8 mouse cellular contexts compared by ENCODE assay signal in genomic region chr6:138141111-138141592, GRCm38 (mm10). TPM values are rescaled to one million over a fixed set of nuclear protein-coding genes. Genes with fewer than 3 reads are reported as not detected.
DNase-seq lines count a peak whose midpoint lies in the region; ATAC-seq lines count a peak whose summit lies in the region.

No protein-coding gene starts in this region.

- no peaks in the 10 kb centered on the region for H3K9me3 ChIP-seq in forebrain, embryonic 15.5 days
- H3K9me3 ChIP-seq in limb, embryonic 11.5 days (ENCODE audit: control insufficient read depth, low read length) = no peaks in the 10 kb centered on the region

- H3K27me3 ChIP-seq in forebrain, embryonic 15.5 days = no peaks in the 10 kb centered on the region
- no peaks in the 10 kb centered on the region for H3K27me3 ChIP-seq in limb, embryonic 11.5 days (ENCODE audit: control insufficient read depth, insufficient read depth, low read length)

- ATAC-seq in forebrain, embryonic 15.5 days (replicated peaks) = no peak
- ATAC-seq in limb, embryonic 11.5 days (ENCODE audit: insufficient number of reproducible peaks, low FRiP score, low TSS enrichment, low read depth) = no peak
- 0 out of 2 replicates have a peak, but pooled peaks have one; percentile 42 for ATAC-seq in megakaryocyte-erythroid progenitor cell, adult 5-6 weeks (replicated peaks; ENCODE audit: low FRiP score, low TSS enrichment, poor library complexity, severe bottlenecking)
- no peak for ATAC-seq in activated CD4-positive, CD25-positive, alpha-beta regulatory T cell, adult 4 months

- peak overlapping the region; percentile 36; the same call in 1 of the 2 replicates for H3K4me3 ChIP-seq in forebrain, embryonic 15.5 days
- H3K4me3 ChIP-seq in limb, embryonic 11.5 days (ENCODE audit: low read depth, low read length) = peak overlapping the region; percentile 45

- H3K36me3 ChIP-seq in forebrain, embryonic 15.5 days = no peaks in the 10 kb centered on the region
- H3K36me3 ChIP-seq in limb, embryonic 11.5 days (ENCODE audit: control insufficient read depth, insufficient read depth, low read length) = no peaks in the 10 kb centered on the region

- peaks cover 14% of the 10 kb centered on the region for H3K4me1 ChIP-seq in forebrain, embryonic 15.5 days
- H3K4me1 ChIP-seq in limb, embryonic 11.5 days (ENCODE audit: control insufficient read depth, insufficient read depth, low read length) = peaks cover 16% of the 10 kb centered on the region; the same call in 1 of the 2 replicates

- H3K9ac ChIP-seq in forebrain, embryonic 15.5 days (replicated peaks) = no peak overlapping the region
- H3K9ac ChIP-seq in limb, embryonic 11.5 days (ENCODE audit: low read length) = no peak overlapping the region

- 43% methylated on average over 4 of the region's 4 CpGs for WGBS in forebrain, embryonic 15.5 days
- 65% methylated on average over 4 of the region's 4 CpGs for WGBS in limb, embryonic 11.5 days

- peak; percentile 87 to 90 for DNase-seq in adrenal gland, postnatal 36 days
- peak; percentile 59 for DNase-seq in heart, postnatal 4 days
- peak; percentile 30 for DNase-seq in limb, embryonic 11.5 days (ENCODE audit: low spot score)
- peak; percentile 42 for DNase-seq in urinary bladder, adult 2 months (ENCODE audit: low spot score)
- DNase-seq in spleen, adult 12 weeks (ENCODE audit: low spot score) = no peak

- no peak overlapping the region for H3K27ac ChIP-seq in forebrain, embryonic 15.5 days (replicated peaks)
- no peak overlapping the region for H3K27ac ChIP-seq in limb, embryonic 11.5 days (replicated peaks; ENCODE audit: low read depth, low read length)

- peak overlapping the region; percentile 64 for H3K4me2 ChIP-seq in forebrain, embryonic 15.5 days (replicated peaks)
- peak overlapping the region; percentile 60 for H3K4me2 ChIP-seq in limb, embryonic 11.5 days (ENCODE audit: low read depth, severe bottlenecking)

RNA-seq across cellular contexts. Expression of gene Mgst1, which starts 1.0 kb away (rescaled TPM):
- total RNA-seq in adrenal gland, postnatal 36 days (2021) = 1,000 to 10,000 TPM in 1 of 2 experiments, 100 to 1,000 TPM in 1; 879 to 2,350 TPM
- 23.3 and 32.9 TPM in 2 replicates for polyA plus RNA-seq in forebrain, embryonic 15.5 days (2015; fragmentation: Nextera tagmentation; extraction: Ambion mirVana)
- total RNA-seq in heart, postnatal 4 days (2021) = 10 to 100 TPM; 22.3 to 30.4 TPM
- polyA plus RNA-seq in limb, embryonic 11.5 days (2014; fragmentation: Nextera tagmentation; extraction: Ambion mirVana) = 102 and 105 TPM in 2 replicates
- total RNA-seq in megakaryocyte-erythroid progenitor cell, adult 5-6 weeks (2014; fragmentation: Nextera tagmentation) = 8.7 TPM in 1 of 2 replicates, not detected in the other
- total RNA-seq in megakaryocyte-erythroid progenitor cell, adult 5-6 weeks (2017) = 4.4 TPM in 1 of 2 replicates, not detected in the other
- polyA plus RNA-seq in urinary bladder, adult 2 months (2012; rRNA removed) = 603 and 718 TPM in 2 replicates
- polyA plus RNA-seq in activated CD4-positive, CD25-positive, alpha-beta regulatory T cell, adult 4 months (2017; shearing (Covaris generic)) = 1 to 10 TPM in 1 of 2 experiments, not detected in 1; 2.2 TPM
